Mouse (Mus musculus): ENCODE results near the gene Kdm6b.
"Not testable (repeated sequence)": the region's sequence is repeated elsewhere in the genome, so short reads cannot be mapped to it uniquely, and the experiment has no call there.

The Kdm6b gene

GRCm38 (mm10) chr11:69406282-69406681, 7.2 kb downstream of the Kdm6b start:
- no peak for DNase-seq (ENCODE audit: low spot score in 2 of 2)

- DNase-seq (ENCODE audit: low spot score in 2 of 2): no peak
Measured at GRCm38 (mm10) chr11:69405397-69406200, 7.9 kb downstream of the Kdm6b start.

- DNase-seq (ENCODE audit: low spot score in 2 of 2): no peak
Measured at GRCm38 (mm10) chr11:69404595-69405396, 8.7 kb downstream of the Kdm6b start.

- no peak for DNase-seq (ENCODE audit: low spot score in 2 of 2)
Measured at GRCm38 (mm10) chr11:69403691-69404594, 9.5 kb downstream of the Kdm6b start.

GRCm38 (mm10) chr11:69401987-69402386, 11.5 kb downstream of the Kdm6b start:
- no peak for DNase-seq (ENCODE audit: low spot score in 2 of 2)

GRCm38 (mm10) chr11:69401210-69401637, 12.3 kb downstream of the Kdm6b start:
- DNase-seq (ENCODE audit: low spot score in 2 of 2): peak; percentile 84 to 89

- DNase-seq (ENCODE audit: low spot score in 2 of 2): no peak
Measured at GRCm38 (mm10) chr11:69400083-69400850, 13.2 kb downstream of the Kdm6b start.

- no peak for DNase-seq (ENCODE audit: low spot score in 2 of 2)
Measured at GRCm38 (mm10) chr11:69399201-69400082, 14.0 kb downstream of the Kdm6b start.

- no peak for DNase-seq (ENCODE audit: low spot score in 2 of 2)
Measured at GRCm38 (mm10) chr11:69398486-69399200, 14.8 kb downstream of the Kdm6b start.

- DNase-seq (ENCODE audit: low spot score in 2 of 2): no peak
Measured at GRCm38 (mm10) chr11:69398059-69398458, 15.4 kb downstream of the Kdm6b start, which contains the start of gene Tmem88. Gene Tmem88, minus strand, starts transcription at chr11:69398234.

GRCm38 (mm10) chr11:69397581-69398057, 15.9 kb downstream of the Kdm6b start:
- DNase-seq (ENCODE audit: low spot score in 2 of 2): peak in 1 of 2 experiments; percentile 31

GRCm38 (mm10) chr11:69396772-69397171, 16.7 kb downstream of the Kdm6b start:
- no peak for DNase-seq (ENCODE audit: low spot score in 2 of 2)

GRCm38 (mm10) chr11:69395634-69396373, 17.7 kb downstream of the Kdm6b start:
- DNase-seq (ENCODE audit: low spot score in 2 of 2): peak; percentile 95 to 98

- DNase-seq (ENCODE audit: low spot score in 2 of 2): peak; percentile 93 to 96
Measured at GRCm38 (mm10) chr11:69395235-69395633, 18.2 kb downstream of the Kdm6b start, which contains the start of the genes Naa38 and Cyb5d1. Gene Naa38, plus strand, starts transcription at chr11:69395487. Gene Cyb5d1, minus strand, starts transcription at chr11:69395631.

GRCm38 (mm10) chr11:69394591-69395167, 18.8 kb downstream of the Kdm6b start:
- DNase-seq (ENCODE audit: low spot score in 2 of 2): not testable (repeated sequence)

- peak; percentile 63 to 85 for DNase-seq (ENCODE audit: low spot score in 2 of 2)
Measured at GRCm38 (mm10) chr11:69390400-69391034, 23.0 kb downstream of the Kdm6b start.
